Mouse (Mus musculus): ENCODE data around the gene Hba-x.
"Not testable (repeated sequence)": the region's sequence is repeated elsewhere in the genome, so short reads cannot be mapped to it uniquely, and the experiment has no call there.

- not testable (repeated sequence) for TF ChIP-seq CTCF (IDR thresholded peaks at IDR 0.05; ENCODE audit: borderline replicate concordance, control insufficient read depth, extremely low read depth, insufficient read depth, low read length, poor library complexity); POLR2A (IDR thresholded peaks at IDR 0.05; ENCODE audit: control insufficient read depth, extremely low read depth, insufficient read depth, low read length, poor library complexity)
Measured at GRCm38 (mm10) chr11:32284582-32284981, 8.4 kb downstream of the Hba-x start.
